Mouse (Mus musculus) kidney, postnatal 0 days (tissue): Measurements from ENCODE around the gene Dnlz. TPM values are rescaled to one million over a fixed set of nuclear protein-coding genes. Genes with fewer than 3 reads are reported as not detected.

Experiments
- ATAC-seq: fragments of 200-750 bp; cut with Nextera tagmentation; replicated peaks from 2 replicates; pipeline ENCODE4 v1.8.0; 2017; ENCODE audit warnings: low read depth, moderate number of reproducible peaks, moderate TSS enrichment, moderate library complexity; ENCODE audit not compliant: low FRiP score
- DNase-seq: peaks from one replicate; pipeline ENCODE4 v3.0.0-alpha.2; 2016; ENCODE audit warnings: low spot score
- H3K27ac ChIP-seq: fragments of 300-500 bp; sonication (generic); 2 replicates; pipeline ENCODE4 v1.5.1; 2014; ENCODE audit warnings: mild to moderate bottlenecking
- H3K27me3 ChIP-seq: fragments of 300-500 bp; sonication (generic); 2 replicates; pipeline ENCODE4 v1.6.1; 2014; ENCODE audit warnings: low read length, mixed read lengths; ENCODE audit not compliant: insufficient read depth
- H3K36me3 ChIP-seq: fragments of 300-500 bp; sonication (generic); 2 replicates; pipeline ENCODE4 v1.6.1; 2014; ENCODE audit warnings: low read length, mixed read lengths; ENCODE audit not compliant: insufficient read depth
- H3K4me1 ChIP-seq: fragments of 300-500 bp; sonication (generic); replicated peaks from 2 replicates; pipeline ENCODE4 v1.6.1; 2014; ENCODE audit warnings: antibody characterized with exemption, low read length, mixed read lengths; ENCODE audit not compliant: insufficient read depth
- H3K4me2 ChIP-seq: fragments of 300-500 bp; sonication (generic); 2 replicates; pipeline ENCODE4 v1.6.1; 2014; ENCODE audit warnings: mild to moderate bottlenecking, low read length, moderate library complexity, mixed read lengths
- H3K4me3 ChIP-seq: fragments of 300-500 bp; sonication (generic); replicated peaks from 2 replicates; pipeline ENCODE4 v1.5.1; 2014; ENCODE audit warnings: low read depth, low read length
- H3K9ac ChIP-seq: fragments of 300-500 bp; sonication (generic); 2 replicates; pipeline ENCODE4 v1.6.1; 2014; ENCODE audit warnings: low read depth, low read length
- H3K9me3 ChIP-seq: fragments of 300-500 bp; sonication (generic); replicated peaks from 2 replicates; pipeline ENCODE4 v1.6.1; 2016; ENCODE audit warnings: low read length, inconsistent platforms, mixed read lengths
- CTCF ChIP-seq: IDR thresholded peaks from 2 replicates; pipeline ENCODE4 v1.5.1; 2016; ENCODE audit warnings: antibody characterized with exemption, low read depth, mild to moderate bottlenecking, moderate library complexity
- WGBS: fragments of 180-500 bp; shearing (Covaris S2); extraction: QIAGEN DNeasy Blood & Tissue Kit; methylation state at CpG from one replicate; pipeline ENCODE4 v1.1.7; 2014; 5-methylcytosine and 5-hydroxymethylcytosine counted together
- polyA plus RNA-seq: library from polyadenylated mRNA; unstranded; fragments of >200 nt; fragmentation: Nextera tagmentation; extraction: Ambion mirVana; gene quantifications from 2 replicates; pipeline ENCODE4 v1.2.1, GENCODE M21; 2015

The Dnlz gene
- polyA plus RNA-seq, 1 experiment from 2014 or later, result 25.8 TPM

GRCm38 (mm10) chr2:26306702-26307101 lies 45.2 kb downstream of the Dnlz start:
- H3K4me1 ChIP-seq, result 0 out of 2 replicates have a peak, but pooled peaks cover 6% of the 10 kb centered on the region
- no peak overlapping the region for H3K9ac ChIP-seq
- H3K4me2 ChIP-seq, result no peak overlapping the region
- ATAC-seq, result no peak
- no peak overlapping the region for H3K27ac ChIP-seq
- no peaks in the 10 kb centered on the region for H3K27me3 ChIP-seq
- TF ChIP-seq CTCF, result no peak
- DNase-seq, result no peak
- WGBS, result 82% methylated on average over 3 of the region's 3 CpGs
- H3K9me3 ChIP-seq, result no peaks in the 10 kb centered on the region
- no peak overlapping the region for H3K4me3 ChIP-seq
- H3K36me3 ChIP-seq, result no peaks in the 10 kb centered on the region

DNA sequence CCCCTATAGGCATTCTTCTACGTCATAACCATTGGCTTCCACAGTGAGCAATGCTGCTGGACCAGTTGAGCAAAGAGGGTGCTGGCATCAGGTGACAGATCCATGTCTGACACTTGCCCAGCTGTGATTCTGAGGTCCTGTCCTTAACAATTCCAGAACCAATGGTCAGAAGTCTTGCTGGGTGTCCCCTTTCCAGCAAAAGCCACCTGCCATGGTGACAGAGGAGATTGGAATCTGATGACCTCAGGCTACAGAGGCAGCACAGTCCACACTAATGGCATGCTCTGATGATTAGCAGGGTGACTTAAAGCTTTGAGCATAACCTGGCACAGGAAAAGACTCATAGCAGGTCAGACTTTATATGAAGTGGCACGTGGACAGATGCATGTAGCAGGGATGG lies 46.4 kb downstream of the Dnlz start:
- Histone ChIP-seq H3K36me3 (no peaks in the 10 kb centered on the region), H3K9me3 (no peaks in the 10 kb centered on the region), H3K4me3 (no peak overlapping the region), H3K4me1 (0 out of 2 replicates have a peak, but pooled peaks cover 6% of the 10 kb centered on the region), H3K27ac (no peak overlapping the region), H3K27me3 (no peaks in the 10 kb centered on the region), H3K4me2 (no peak overlapping the region), H3K9ac (no peak overlapping the region)
- ATAC-seq (no peak), DNase-seq (no peak)
- no peak for TF ChIP-seq CTCF
- WGBS, result 66% methylated on average over 2 of the region's 2 CpGs

- Histone ChIP-seq H3K36me3 (no peaks in the 10 kb centered on the region), H3K27me3 (no peaks in the 10 kb centered on the region), H3K9me3 (no peaks in the 10 kb centered on the region), H3K4me1 (0 out of 2 replicates have a peak, but pooled peaks cover 3% of the 10 kb centered on the region), H3K27ac (no peak overlapping the region), H3K4me3 (no peak overlapping the region), H3K4me2 (no peak overlapping the region), H3K9ac (no peak overlapping the region)
- ATAC-seq, result no peak
- WGBS, result 67% methylated on average over 1 of the region's 1 CpGs
- DNase-seq, result no peak
- no peak for TF ChIP-seq CTCF
These were observed 47.2 kb downstream of the Dnlz start for GRCm38 (mm10) chr2:26304711-26305110.

DNA sequence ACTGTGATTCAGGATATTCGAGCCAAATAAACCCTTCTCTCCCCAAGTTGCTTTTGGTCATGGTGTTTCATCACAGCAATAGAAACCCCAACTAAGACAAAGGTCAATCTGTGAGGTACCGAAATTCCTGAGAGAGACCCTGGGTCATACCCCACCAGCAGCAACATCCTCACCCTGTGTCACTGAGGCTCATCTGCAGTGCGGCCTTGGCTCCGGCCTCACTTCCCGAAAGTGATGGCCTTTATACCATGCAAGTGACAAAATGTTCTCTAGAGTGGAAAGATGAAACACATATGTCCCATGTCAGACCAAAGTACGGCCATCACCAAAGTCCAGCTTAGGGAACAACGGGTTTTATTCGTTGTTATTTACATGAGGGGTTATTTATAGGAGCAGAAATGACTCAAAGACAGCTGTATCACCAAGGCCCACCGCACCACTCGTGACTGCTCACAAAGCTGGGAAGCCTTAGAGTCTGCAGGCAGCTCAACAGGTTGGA lies 49.9 kb downstream of the Dnlz start:
- no peak overlapping the region for H3K4me3 ChIP-seq
- WGBS, result 77% methylated on average over 10 of the region's 10 CpGs
- DNase-seq (no peak), ATAC-seq (no peak)
- no peak overlapping the region for H3K27ac ChIP-seq
- TF ChIP-seq CTCF, result no peak
- no peaks in the 10 kb centered on the region for H3K36me3 ChIP-seq
- H3K4me2 ChIP-seq, result no peak overlapping the region
- H3K9me3 ChIP-seq, result no peaks in the 10 kb centered on the region
- H3K4me1 ChIP-seq, result peaks cover 5% of the 10 kb centered on the region
- no peaks in the 10 kb centered on the region for H3K27me3 ChIP-seq
- H3K9ac ChIP-seq, result no peak overlapping the region

- H3K4me3 ChIP-seq, result no peak overlapping the region
- no peak overlapping the region for H3K4me2 ChIP-seq
- peaks cover 15% of the 10 kb centered on the region for H3K4me1 ChIP-seq
- ATAC-seq (0 out of 2 replicates have a peak, but pooled peaks have one; percentile 13), DNase-seq (peak; percentile 90)
- no peaks in the 10 kb centered on the region for H3K9me3 ChIP-seq
- no peaks in the 10 kb centered on the region for H3K27me3 ChIP-seq
- no peak overlapping the region for H3K9ac ChIP-seq
- 0% methylated on average over 3 of the region's 3 CpGs for WGBS
- peak; percentile 87 for TF ChIP-seq CTCF
- H3K27ac ChIP-seq, result no peak overlapping the region
- no peaks in the 10 kb centered on the region for H3K36me3 ChIP-seq
These were observed 51.1 kb downstream of the Dnlz start for GRCm38 (mm10) chr2:26300808-26301174.

DNA sequence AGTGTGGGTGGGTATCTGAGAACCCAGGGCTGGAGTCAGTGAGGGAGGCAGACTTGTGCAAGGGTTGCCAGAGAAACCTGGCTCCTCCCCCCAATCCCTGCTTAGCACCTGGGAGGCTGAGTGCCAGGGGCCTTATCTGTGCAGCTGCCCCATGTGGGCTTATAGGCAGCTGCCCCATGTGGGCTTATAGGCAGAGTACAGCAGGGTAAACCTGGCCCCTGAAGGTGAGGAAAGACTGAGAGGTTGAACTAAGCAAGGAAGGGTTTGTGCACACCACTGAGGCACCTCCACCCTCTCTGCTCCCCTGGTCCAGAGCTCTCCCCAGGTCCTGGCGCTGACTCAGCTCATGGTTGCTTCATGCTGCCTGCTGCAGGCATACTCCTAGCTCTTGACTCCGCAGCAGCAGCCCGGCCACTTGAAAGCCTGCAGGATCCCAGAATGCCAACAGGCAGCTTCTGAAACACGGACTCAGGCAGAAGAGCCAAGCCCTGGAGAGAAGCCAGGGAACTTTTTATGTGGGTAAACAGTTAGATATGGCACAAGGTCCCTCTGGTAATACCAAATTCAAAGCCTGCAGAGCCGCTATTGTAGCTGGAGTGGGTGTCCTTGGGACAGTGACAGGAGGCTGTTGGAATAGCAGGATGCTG lies 51.6 kb downstream of the Dnlz start:
- Histone ChIP-seq H3K27ac (no peak overlapping the region), H3K4me3 (no peak overlapping the region), H3K4me1 (peaks cover 15% of the 10 kb centered on the region), H3K4me2 (no peak overlapping the region), H3K27me3 (no peaks in the 10 kb centered on the region), H3K9ac (0 out of 2 replicates have a peak overlapping the region, but pooled peaks have one; percentile 13), H3K36me3 (no peaks in the 10 kb centered on the region), H3K9me3 (no peaks in the 10 kb centered on the region)
- no peak for TF ChIP-seq CTCF
- DNase-seq (no peak), ATAC-seq (0 out of 2 replicates have a peak, but pooled peaks have one; percentile 9)
- WGBS, result 50% methylated on average over 5 of the region's 5 CpGs
